Mouse (Mus musculus) ES-CJ7 (cell line): ENCODE results near the gene 4930432K21Rik.

Experiments used
- DNase-seq: peaks from one replicate; pipeline ENCODE4 v3.0.0; 2011; ENCODE audit warnings: low read depth, low spot score

The 4930432K21Rik gene

GRCm38 (mm10) chr8:84208381-84209380 lies 60.9 kb downstream of the 4930432K21Rik start:
- DNase-seq = no peak

- DNase-seq = peak; percentile 80
Observed at GRCm38 (mm10) chr8:84210167-84210791, 62.5 kb downstream of the 4930432K21Rik start.

- no peak for DNase-seq
Observed at GRCm38 (mm10) chr8:84211202-84211601, 63.4 kb downstream of the 4930432K21Rik start.

GRCm38 (mm10) chr8:84211881-84212563 lies 64.2 kb downstream of the 4930432K21Rik start:
- DNase-seq = no peak

- DNase-seq = no peak
Observed at GRCm38 (mm10) chr8:84213277-84213676, 65.5 kb downstream of the 4930432K21Rik start.

- no peak for DNase-seq
Observed at GRCm38 (mm10) chr8:84217206-84217605, 69.4 kb downstream of the 4930432K21Rik start.

GRCm38 (mm10) chr8:84218143-84218542 lies 70.3 kb downstream of the 4930432K21Rik start:
- DNase-seq = no peak

- no peak for DNase-seq
Observed at GRCm38 (mm10) chr8:84220105-84220504, 72.3 kb downstream of the 4930432K21Rik start.
